Mouse (Mus musculus): ENCODE measurements around the gene Otud4. TPM values are rescaled to one million over a fixed set of nuclear protein-coding genes. Genes with fewer than 3 reads are reported as not detected.
"Not testable (repeated sequence)": the region's sequence is repeated elsewhere in the genome, so short reads cannot be mapped to it uniquely, and the experiment has no call there.

Otud4 gene
- polyA plus RNA-seq, 2 experiments, result 20.9 to 26.2 TPM

DNA sequence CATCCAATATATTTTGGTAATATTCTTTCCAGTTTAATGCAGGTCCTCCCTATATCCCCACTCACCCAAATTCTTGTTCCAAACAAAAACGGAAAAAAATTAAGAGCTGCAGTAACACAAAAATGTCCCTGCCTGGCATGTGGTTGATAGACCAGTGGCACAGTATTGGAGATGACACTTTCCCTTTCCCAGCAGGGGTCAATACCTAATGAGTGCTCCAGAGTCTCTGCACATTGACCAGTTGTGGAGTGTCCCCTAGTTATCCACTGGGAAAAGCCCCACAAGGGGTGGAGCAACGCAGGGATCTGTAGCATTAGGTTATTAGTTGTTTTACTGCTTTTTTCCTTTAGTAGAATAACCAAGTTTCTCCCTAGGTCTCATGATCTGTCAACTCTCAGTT is 41.5 kb downstream of the Otud4 start:
- Histone ChIP-seq H3K4me3 (replicated peaks; ENCODE audit: low read length) (peak overlapping the region; percentile 39), H3K9me3 (ENCODE audit: control insufficient read depth, low read length) (no peaks in the 10 kb centered on the region), H3K4me1 (ENCODE audit: control insufficient read depth, insufficient read depth, low read length) (no peaks in the 10 kb centered on the region), H3K4me2 (replicated peaks; ENCODE audit: low read depth, low read length, severe bottlenecking) (peak overlapping the region; percentile 74), H3K27me3 (ENCODE audit: control insufficient read depth, insufficient read depth, low read length) (no peaks in the 10 kb centered on the region), H3K36me3 (ENCODE audit: control insufficient read depth, insufficient read depth, low read length) (peaks cover 42% of the 10 kb centered on the region), H3K27ac (replicated peaks; ENCODE audit: low read depth, low read length) (no peak overlapping the region), H3K9ac (ENCODE audit: low read depth, low read length, severe bottlenecking) (peak overlapping the region; percentile 51)
- TF ChIP-seq POLR2A (IDR thresholded peaks at IDR 0.05; ENCODE audit: borderline replicate concordance, extremely low read depth, insufficient read depth, insufficient read length), result no peak
- DNase-seq (ENCODE audit: low spot score) (no peak), ATAC-seq (ENCODE audit: low FRiP score, low read depth) (no peak)
- 31% methylated on average over 2 of the region's 2 CpGs for WGBS

DNA sequence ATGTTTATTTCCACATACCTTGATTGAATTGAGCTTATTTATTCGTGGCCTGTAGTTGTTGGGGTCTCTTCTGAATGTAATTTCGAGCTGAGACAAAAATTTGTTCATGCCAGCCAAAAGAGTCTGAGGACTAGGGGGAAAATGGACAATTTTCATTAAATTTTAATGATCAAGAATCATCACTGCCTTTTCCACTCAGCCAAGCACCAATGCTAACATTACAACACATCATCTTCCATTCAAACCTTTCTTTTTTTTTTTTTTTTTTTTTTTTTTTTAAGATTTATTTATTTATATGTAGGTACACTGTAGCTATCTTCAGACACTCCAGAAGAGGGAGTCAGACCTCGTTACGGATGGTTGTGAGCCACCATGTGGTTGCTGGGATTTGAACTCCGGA is 46.5 kb downstream of the Otud4 start:
- H3K4me1 ChIP-seq (ENCODE audit: control insufficient read depth, insufficient read depth, low read length); H3K4me3 ChIP-seq (replicated peaks; ENCODE audit: low read length); H3K4me2 ChIP-seq (replicated peaks; ENCODE audit: low read depth, low read length, severe bottlenecking); H3K9ac ChIP-seq (ENCODE audit: low read depth, low read length, severe bottlenecking); DNase-seq (ENCODE audit: low spot score); H3K9me3 ChIP-seq (ENCODE audit: control insufficient read depth, low read length); ATAC-seq (ENCODE audit: low FRiP score, low read depth); H3K27me3 ChIP-seq (ENCODE audit: control insufficient read depth, insufficient read depth, low read length); H3K27ac ChIP-seq (replicated peaks; ENCODE audit: low read depth, low read length): not testable (repeated sequence)
- WGBS, result 93% methylated on average over 5 of the region's 5 CpGs
- H3K36me3 ChIP-seq (ENCODE audit: control insufficient read depth, insufficient read depth, low read length), result peaks cover 79% of the 10 kb centered on the region

DNA sequence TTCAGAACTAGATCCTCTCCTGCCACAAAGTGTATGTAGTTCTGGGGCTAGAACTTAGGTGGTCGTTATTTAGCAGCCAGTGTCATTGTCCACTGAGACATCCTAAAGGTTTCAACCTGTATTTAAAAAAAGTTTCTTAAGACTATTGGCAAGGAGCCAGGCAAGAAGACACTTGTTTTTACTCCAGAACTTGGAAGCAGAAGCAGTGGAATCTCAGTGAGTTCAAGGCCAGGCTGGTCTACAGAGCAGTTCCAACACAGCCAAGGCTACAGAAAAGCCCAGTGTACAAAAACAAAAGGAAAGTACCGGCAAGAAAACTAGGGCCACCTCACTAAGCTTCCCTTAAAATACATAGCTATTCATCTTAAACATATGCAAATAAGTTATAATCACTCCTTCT is 53.1 kb downstream of the Otud4 start:
- peaks cover 82% of the 10 kb centered on the region for H3K36me3 ChIP-seq (ENCODE audit: control insufficient read depth, insufficient read depth, low read length)
- H3K4me1 ChIP-seq (ENCODE audit: control insufficient read depth, insufficient read depth, low read length), result no peaks in the 10 kb centered on the region
- no peak overlapping the region for H3K9ac ChIP-seq (ENCODE audit: low read depth, low read length, severe bottlenecking)
- WGBS, result 91% methylated on average over 2 of the region's 2 CpGs
- ATAC-seq (ENCODE audit: low FRiP score, low read depth), result no peak
- no peaks in the 10 kb centered on the region for H3K9me3 ChIP-seq (ENCODE audit: control insufficient read depth, low read length)
- no peaks in the 10 kb centered on the region for H3K27me3 ChIP-seq (ENCODE audit: control insufficient read depth, insufficient read depth, low read length)
- no peak overlapping the region for H3K4me2 ChIP-seq (replicated peaks; ENCODE audit: low read depth, low read length, severe bottlenecking)
- no peak for DNase-seq (ENCODE audit: low spot score)
- H3K4me3 ChIP-seq (replicated peaks; ENCODE audit: low read length), result no peak overlapping the region
- H3K27ac ChIP-seq (replicated peaks; ENCODE audit: low read depth, low read length), result no peak overlapping the region
- no peak for TF ChIP-seq POLR2A (IDR thresholded peaks at IDR 0.05; ENCODE audit: borderline replicate concordance, extremely low read depth, insufficient read depth, insufficient read length)

DNA sequence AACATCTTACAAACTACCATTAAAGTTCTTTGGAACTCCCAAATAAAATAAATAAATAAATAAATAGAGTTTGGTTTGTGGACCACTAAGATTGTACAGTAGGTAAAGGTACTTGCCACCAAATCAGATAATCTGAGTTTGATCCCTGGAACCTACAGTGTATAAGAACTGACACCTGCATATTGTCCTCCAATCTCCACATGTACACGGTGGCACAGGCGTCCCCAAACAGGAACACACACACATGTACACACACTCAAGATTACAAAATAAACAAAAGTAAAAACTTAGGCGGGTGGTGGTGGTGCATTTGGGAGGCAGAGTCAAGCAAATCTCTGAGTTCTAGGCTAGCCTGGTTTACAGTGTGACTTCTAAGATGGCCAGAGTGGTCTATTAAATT is 67.3 kb downstream of the Otud4 start:
- no peak for TF ChIP-seq POLR2A (IDR thresholded peaks at IDR 0.05; ENCODE audit: borderline replicate concordance, extremely low read depth, insufficient read depth, insufficient read length)
- ATAC-seq (ENCODE audit: low FRiP score, low read depth), result no peak
- no peaks in the 10 kb centered on the region for H3K27me3 ChIP-seq (ENCODE audit: control insufficient read depth, insufficient read depth, low read length)
- 97% methylated on average over 3 of the region's 3 CpGs for WGBS
- no peak for DNase-seq (ENCODE audit: low spot score)
- H3K36me3 ChIP-seq (ENCODE audit: control insufficient read depth, insufficient read depth, low read length), result peaks cover 49% of the 10 kb centered on the region
- H3K9ac ChIP-seq (ENCODE audit: low read depth, low read length, severe bottlenecking), result no peak overlapping the region
- no peak overlapping the region for H3K4me3 ChIP-seq (replicated peaks; ENCODE audit: low read length)
- no peak overlapping the region for H3K27ac ChIP-seq (replicated peaks; ENCODE audit: low read depth, low read length)
- H3K4me2 ChIP-seq (replicated peaks; ENCODE audit: low read depth, low read length, severe bottlenecking), result no peak overlapping the region
- peaks cover 2% of the 10 kb centered on the region; the same call in 1 of the 2 replicates for H3K4me1 ChIP-seq (ENCODE audit: control insufficient read depth, insufficient read depth, low read length)
- H3K9me3 ChIP-seq (ENCODE audit: control insufficient read depth, low read length), result no peaks in the 10 kb centered on the region

DNA sequence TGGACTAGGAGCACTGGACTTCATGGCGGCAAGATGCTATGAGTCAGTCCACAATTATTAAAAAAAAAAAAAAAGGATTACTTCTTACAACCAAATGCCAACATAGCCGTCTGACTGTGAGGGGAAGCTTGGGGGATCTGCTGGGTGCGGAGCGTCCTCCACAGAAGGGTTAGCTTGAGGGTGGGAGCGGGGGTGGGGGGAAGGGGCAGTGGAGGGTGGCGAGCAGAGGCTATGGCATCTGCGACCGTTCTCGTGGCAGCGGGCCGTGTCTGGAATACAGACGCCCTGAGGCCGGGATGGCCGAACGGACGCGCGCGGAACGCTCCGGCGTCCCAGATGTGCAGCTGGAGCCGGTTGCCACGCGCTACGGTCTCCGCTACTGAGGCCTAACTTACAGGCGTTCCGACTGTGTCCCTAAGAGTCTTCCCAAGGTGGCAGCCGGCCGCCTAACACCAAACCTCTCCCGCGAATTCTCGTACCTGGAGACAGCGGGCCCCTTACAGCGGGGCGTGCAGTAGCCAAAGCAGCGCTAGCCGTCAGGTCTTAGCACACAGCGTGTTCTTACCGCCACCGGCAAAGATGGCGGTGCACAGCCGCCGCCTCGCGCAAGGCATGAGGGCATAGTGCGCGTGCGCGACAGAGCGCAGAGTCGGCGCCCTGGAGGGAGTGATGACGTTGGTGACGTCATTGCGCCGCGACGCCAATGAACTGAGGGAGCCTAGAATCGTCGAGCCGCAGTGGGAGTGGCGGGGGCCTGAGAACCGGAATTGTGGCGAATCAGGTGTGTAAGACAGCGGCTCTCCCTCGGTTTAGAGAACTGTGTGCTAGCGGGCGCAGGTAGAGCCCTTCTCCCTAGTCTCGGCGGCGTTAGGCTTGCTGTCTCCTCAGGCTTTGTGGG is 71.9 kb downstream of the Otud4 start, which contains the start of the genes Abce1 and Anapc10:
Gene Abce1 (minus strand): TSS at position 677 of the 898 bp plus-strand sequence.
Gene Anapc10 (plus strand): TSS at position 757 of the 898 bp plus-strand sequence.
- H3K4me3 ChIP-seq (replicated peaks; ENCODE audit: low read length), result peak within 1 kb of the TSS; percentile 85
- no peaks in the 10 kb centered on the region for H3K27me3 ChIP-seq (ENCODE audit: control insufficient read depth, insufficient read depth, low read length)
- DNase-seq (ENCODE audit: low spot score), result peak; percentile 99
- peak within 1 kb of the TSS; percentile 55 for H3K4me2 ChIP-seq (replicated peaks; ENCODE audit: low read depth, low read length, severe bottlenecking)
- TF ChIP-seq POLR2A (IDR thresholded peaks at IDR 0.05; ENCODE audit: borderline replicate concordance, extremely low read depth, insufficient read depth, insufficient read length), result peak; percentile 88
- peak; percentile 99 for ATAC-seq (ENCODE audit: low FRiP score, low read depth)
- H3K27ac ChIP-seq (replicated peaks; ENCODE audit: low read depth, low read length), result peak within 1 kb of the TSS; percentile 84
- under 1% methylated on average over 71 of the region's 73 CpGs for WGBS
- H3K9me3 ChIP-seq (ENCODE audit: control insufficient read depth, low read length), result no peaks in the 10 kb centered on the region
- H3K36me3 ChIP-seq (ENCODE audit: control insufficient read depth, insufficient read depth, low read length), result peaks cover 20% of the 10 kb centered on the region
- peaks cover 7% of the 10 kb centered on the region; the same call in 1 of the 2 replicates for H3K4me1 ChIP-seq (ENCODE audit: control insufficient read depth, insufficient read depth, low read length)
- peak within 1 kb of the TSS; percentile 79 for H3K9ac ChIP-seq (ENCODE audit: low read depth, low read length, severe bottlenecking)
